In the genomic region with DNA sequence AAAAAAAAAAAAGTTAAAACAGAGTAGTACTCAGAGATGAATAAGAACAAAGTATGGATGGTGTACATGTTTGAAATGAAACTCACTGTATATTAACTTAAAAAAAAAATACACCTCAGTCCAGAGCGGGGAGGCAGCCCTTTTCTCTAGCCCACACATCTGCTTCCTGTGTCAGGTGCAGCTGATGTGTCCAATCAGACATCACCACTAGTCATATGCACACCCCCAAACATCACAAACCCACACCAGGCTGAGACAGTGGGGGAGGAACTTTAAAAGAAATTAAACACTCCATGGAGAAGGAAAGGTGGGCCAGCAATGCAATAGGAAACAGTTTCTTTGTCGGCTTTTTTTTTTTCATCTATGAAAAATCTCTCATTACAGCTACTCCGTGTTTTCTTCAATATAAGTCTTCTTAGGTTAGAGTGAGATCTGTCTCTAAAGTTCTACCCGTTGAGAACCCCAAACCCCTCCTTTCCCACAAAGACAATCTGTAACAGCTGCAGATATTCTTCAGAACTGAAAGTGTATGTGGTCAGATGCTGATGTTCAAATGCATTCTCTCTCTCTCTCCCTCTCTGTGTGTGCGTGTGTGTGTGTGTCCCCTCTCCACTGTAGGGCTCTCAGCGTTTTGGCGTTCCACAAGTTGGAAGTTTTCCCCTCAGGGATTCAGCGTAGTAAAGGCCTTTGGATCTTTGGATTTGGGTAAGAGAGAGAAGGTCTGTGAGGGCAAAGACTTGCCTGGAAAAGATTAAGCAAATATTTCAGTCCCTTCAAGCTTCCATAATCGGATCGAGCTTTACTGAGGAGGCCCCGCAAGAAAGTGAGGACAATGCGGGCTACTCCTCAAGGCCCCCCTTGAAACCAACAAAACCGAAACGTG, we compare ENCODE assay signal across 1 mouse cellular context.
TF ChIP-seq lines count a peak whose summit lies in the region.

No protein-coding gene starts in this region.

TF ChIP-seq in MEL, 35 proteins besides CTCF, POLR2A, EP300 and RAD21 (continued from another document):
- TF ChIP-seq CHD1 (IDR thresholded peaks at IDR 0.05; ENCODE audit: low read depth, low read length): no peak
- no peak for TF ChIP-seq UBTF (IDR thresholded peaks at IDR 0.05; ENCODE audit: borderline replicate concordance, insufficient read depth, low read depth, low read length)
- no peak for TF ChIP-seq USF2 (IDR thresholded peaks at IDR 0.05; ENCODE audit: borderline replicate concordance in 1 of 2, insufficient read depth in 1 of 2, low read depth in 1 of 2, low read length in 2 of 2)
- TF ChIP-seq SIN3A (IDR thresholded peaks at IDR 0.05; ENCODE audit: low read length): no peak; the same call in 1 of the 2 replicates
- TF ChIP-seq BHLHE40 (IDR thresholded peaks at IDR 0.05; ENCODE audit: borderline replicate concordance, low read depth, low read length): no peak
- no peak for TF ChIP-seq MYB (IDR thresholded peaks at IDR 0.05; ENCODE audit: low read depth, low read length)
- TF ChIP-seq ETS1 (IDR thresholded peaks at IDR 0.05; ENCODE audit: low read depth, low read length): 0 out of 2 replicates have a peak, but pooled peaks have one; percentile 2
- no peak for TF ChIP-seq TBP (IDR thresholded peaks at IDR 0.05; ENCODE audit: low read depth, low read length)
- no peak for TF ChIP-seq POLR2AphosphoS5 (IDR thresholded peaks at IDR 0.05; ENCODE audit: borderline replicate concordance, low read depth, low read length)
- TF ChIP-seq MEF2A (IDR thresholded peaks at IDR 0.05; ENCODE audit: extremely low read depth, insufficient replicate concordance, low read depth, low read length, poor library complexity, severe bottlenecking): no peak
- no peak for TF ChIP-seq MYC (IDR thresholded peaks at IDR 0.05; ENCODE audit: low read depth, low read length)
